Mouse (Mus musculus) erythroid progenitor cell, adult 5-6 weeks (primary cell): ENCODE data around the gene Pih1d1. TPM values are rescaled to one million over a fixed set of nuclear protein-coding genes. Genes with fewer than 3 reads are reported as not detected.
"Not testable (repeated sequence)": the region's sequence is repeated elsewhere in the genome, so short reads cannot be mapped to it uniquely, and the experiment has no call there.

Source experiments
- ATAC-seq: replicated peaks from 2 replicates; pipeline ENCODE4 v1.8.0; 2016; ENCODE audit warnings: moderate number of reproducible peaks, mild to moderate bottlenecking, moderate TSS enrichment, inconsistent platforms; ENCODE audit not compliant: poor library complexity, low FRiP score, severe bottlenecking
- total RNA-seq, 2 experiments: library from RNA; stranded (forward) in 1 of 2; stranded (reverse) in 1 of 2; fragments of 150-400 nt in 1 of 2; fragments of 186-747, 209-891 nt in 1 of 2; gene quantifications; 2 replicates each; pipeline versions ENCODE4 v1.2.3 to v1.2.4; 2015 to 2017; ENCODE audit warnings: low replicate concordance in 2 of 2

Pih1d1 gene
- total RNA-seq, 2 experiments from 2014 or later, result 8.7 to 96.4 TPM

DNA sequence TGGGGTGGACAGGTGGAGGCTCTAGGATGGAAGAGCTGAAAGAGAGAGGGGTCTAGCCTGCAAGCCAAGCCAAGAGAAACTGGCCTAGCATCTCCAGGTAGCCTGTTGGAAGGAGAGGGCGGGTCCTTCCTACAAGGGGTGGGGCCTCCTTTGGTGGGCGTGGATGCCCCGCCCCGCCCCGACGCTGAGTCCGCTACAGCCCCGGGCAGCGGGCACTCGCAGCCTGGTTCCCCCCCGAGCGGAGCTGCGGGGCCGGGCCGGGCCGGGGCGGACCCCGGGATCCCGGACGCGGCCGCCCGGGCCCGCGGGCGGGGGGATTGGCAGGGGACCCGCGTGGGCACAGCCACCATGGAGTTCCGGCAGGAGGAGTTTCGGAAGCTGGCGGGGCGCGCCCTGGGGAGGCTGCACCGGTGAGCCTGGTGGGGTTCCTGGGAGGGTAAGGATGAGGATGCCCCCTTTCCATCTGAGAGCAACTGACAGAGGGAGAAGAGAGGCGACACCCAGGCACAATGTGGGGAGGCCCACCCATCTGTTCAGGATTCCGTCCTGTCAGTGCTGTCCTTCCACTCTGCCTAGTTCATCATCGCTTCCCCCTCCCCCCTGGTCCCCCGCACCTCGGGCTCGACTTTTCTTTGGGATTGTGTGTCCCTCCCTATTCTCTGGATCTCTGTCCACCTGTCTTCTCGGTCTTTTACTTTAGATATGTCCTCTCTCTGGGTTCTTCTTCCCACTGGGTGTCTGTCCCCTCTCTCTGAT is 9.8 kb downstream of the Pih1d1 start, which contains the start of gene Slc17a7:
Gene Slc17a7 (plus strand): TSS at position 215 of the 756 bp plus-strand sequence.
- peak; percentile 47; the same call in 1 of the 2 replicates for ATAC-seq

- no peak for ATAC-seq
Observed at GRCm38 (mm10) chr7:45164833-45165232, 10.7 kb downstream of the Pih1d1 start.

DNA sequence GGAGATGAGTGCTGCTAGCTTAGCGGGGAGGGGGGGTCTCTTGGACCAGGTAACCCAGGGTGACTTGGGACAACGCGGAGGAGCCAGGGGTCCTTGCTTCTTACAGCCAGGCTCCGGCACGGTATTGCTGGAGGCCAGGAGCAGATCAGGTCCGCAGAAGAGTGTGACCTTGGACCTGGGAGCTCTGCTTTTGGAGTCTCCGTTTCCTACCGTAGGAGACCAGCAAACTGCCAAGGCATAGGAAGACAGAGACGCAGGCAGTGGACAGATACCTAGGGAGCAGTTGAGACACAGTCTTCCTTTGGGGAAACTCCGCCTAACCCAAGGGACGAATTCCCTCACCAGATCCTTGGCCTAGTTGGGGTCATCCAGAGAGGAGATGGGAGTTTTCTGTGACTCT is 11.6 kb downstream of the Pih1d1 start:
- no peak for ATAC-seq

- no peak for ATAC-seq
Observed at GRCm38 (mm10) chr7:45166950-45167401, 12.9 kb downstream of the Pih1d1 start.

DNA sequence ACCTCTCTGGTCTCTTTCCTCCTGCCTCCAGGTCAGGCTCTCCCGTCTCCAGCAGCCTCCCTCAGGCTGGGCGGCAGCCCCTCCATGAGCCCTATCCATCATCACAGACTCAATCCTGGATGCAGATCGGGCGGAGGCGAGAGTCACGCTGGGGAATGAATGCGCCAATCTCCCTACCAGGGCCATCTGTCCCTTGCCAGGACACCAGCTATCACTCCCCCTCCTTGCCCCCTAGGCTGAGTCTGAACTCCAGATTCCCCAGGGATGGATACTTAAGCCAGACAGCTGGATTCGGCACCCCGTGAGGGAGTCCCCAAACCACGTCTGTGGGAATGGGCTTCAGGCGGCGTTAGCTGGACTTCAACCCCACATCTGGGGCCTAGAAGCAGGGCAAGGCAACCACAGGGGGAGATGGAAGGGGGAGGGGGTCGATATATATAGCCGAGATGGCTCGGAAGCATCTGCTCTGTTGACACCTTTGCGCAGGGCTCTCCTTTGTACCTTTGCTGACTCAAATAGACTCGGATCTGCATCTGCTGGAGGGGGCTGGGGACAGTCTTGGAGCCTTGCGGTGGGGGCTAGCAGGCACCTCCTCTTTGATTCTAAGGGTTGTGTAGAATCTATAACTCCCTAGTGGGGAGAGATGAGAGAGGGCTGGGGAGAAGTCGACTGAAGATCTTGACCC is 13.8 kb downstream of the Pih1d1 start:
- ATAC-seq, result no peak

GRCm38 (mm10) chr7:45168656-45169055 is 14.6 kb downstream of the Pih1d1 start:
- no peak for ATAC-seq

- ATAC-seq, result no peak
Observed at GRCm38 (mm10) chr7:45169495-45169894, 15.4 kb downstream of the Pih1d1 start.

GRCm38 (mm10) chr7:45172974-45173373 is 18.9 kb downstream of the Pih1d1 start:
- peak; percentile 59 for ATAC-seq

DNA sequence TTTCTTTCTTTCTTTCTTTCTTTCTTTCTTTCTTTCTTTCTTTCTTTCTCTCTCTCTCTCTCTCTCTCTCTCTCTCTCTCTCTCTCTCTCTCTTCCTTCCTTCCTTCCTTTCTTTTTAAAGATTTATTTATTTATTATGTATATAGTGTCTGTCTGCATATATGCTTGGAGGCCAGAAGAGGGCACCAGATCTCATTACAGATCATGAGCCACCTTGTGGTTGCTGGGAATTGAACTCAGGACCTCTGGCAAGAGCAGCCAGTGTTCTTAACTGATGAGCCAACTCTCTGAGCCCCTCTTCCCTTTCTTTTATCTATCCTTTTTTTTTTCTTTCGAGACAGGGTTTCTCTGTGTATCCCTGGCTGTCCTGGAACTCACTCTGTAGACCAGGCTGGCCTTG is 19.7 kb downstream of the Pih1d1 start:
- ATAC-seq, result not testable (repeated sequence)

DNA sequence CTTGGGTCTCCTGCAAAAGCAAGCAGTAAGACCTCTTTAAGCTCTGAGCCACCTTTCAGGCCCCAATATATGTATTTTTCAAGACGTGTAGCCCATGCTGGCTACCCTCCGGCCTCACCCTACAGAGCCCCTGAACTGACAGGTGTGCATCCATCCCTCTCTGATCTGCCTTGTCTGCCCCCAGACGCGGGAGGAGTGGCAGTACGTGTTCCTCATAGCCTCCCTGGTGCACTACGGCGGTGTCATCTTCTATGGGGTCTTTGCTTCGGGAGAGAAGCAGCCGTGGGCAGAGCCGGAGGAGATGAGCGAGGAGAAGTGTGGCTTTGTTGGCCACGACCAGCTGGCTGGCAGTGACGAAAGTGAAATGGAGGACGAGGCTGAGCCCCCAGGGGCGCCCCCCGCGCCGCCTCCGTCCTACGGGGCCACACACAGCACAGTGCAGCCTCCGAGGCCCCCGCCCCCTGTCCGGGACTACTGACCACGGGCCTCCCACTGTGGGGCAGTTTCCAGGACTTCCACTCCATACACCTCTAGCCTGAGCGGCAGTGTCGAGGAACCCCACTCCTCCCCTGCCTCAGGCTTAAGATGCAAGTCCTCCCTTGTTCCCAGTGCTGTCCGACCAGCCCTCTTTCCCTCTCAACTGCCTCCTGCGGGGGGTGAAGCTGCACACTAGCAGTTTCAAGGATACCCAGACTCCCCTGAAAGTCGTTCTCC is 20.6 kb downstream of the Pih1d1 start:
- no peak for ATAC-seq

DNA sequence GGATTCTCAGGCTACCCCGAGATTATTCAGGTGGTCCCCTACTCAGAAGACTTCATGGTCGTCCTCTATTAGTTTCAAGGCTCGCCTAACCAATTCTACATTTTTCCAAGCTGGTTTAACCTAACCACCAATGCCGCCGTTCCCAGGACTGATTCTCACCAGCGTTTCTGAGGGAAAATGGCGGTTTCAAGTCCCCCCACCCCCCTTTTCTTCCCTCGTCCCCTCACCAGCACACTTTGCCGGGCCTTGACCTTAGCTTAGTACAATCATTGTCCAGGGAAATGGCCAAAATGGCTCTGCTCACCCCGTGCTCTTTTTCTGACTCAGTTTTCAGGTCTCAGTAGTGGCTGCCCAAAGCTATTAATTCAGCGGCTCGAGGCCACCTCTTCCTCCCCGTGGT is 21.3 kb downstream of the Pih1d1 start:
- ATAC-seq, result no peak

GRCm38 (mm10) chr7:45175929-45176328 is 21.8 kb downstream of the Pih1d1 start:
- ATAC-seq, result no peak

- ATAC-seq, result no peak
Observed at GRCm38 (mm10) chr7:45176356-45176755, 22.3 kb downstream of the Pih1d1 start.

DNA sequence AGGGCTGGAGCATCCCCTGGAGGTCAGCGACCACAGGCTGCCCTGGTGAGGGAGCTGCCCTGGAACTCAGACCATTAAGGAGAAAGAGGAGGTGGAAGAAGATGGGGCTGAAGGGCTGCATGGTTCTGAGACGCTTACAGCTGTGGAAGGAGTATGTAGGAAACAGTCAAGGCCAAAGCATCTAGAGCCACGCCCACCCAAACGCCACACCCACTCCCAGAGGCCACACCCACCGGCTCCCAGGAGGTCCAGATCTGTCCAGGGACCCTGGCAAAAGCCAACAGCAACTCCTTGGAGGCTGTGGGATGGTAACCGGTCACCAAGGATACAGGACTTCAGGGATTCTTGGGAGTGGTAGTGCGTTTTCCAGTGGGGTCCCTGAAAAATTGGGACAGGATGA is 24.4 kb downstream of the Pih1d1 start:
- no peak for ATAC-seq

GRCm38 (mm10) chr7:45179469-45179868 is 25.4 kb downstream of the Pih1d1 start, which contains the start of gene Gfy:
Gene Gfy (minus strand): TSS chr7:45179569.
- ATAC-seq, result no peak

DNA sequence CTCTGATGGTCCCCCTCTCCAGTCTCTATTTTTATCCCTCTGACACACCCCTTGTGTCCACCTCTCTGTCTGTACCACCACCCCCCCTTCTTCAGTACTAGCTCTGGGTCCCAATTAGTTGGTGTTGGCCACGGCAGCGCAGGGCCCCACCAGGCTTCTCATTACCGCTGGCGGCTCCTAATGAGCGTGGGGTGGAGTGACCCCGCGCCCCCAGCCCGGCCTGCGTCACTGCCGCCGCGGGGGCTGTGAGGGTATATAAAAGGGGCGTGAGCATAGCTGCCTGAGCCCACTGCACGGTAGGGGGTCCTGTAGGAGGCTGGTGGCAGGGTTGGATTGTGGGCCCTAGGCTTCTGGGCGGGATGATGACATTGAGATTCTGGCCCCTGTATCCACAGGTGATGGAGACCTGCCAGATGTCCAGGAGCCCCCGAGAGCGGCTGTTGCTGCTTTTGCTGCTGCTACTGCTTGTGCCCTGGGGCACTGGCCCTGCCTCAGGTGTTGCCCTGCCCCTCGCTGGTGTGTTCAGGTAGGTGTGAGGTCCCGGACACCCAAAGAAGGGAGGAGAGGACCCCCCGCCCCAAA is 26.9 kb downstream of the Pih1d1 start, which contains the start of gene Pth2:
Gene Pth2 (plus strand): TSS at position 100 of the 582 bp plus-strand sequence.
- ATAC-seq, result no peak

GRCm38 (mm10) chr7:45181540-45181939 is 27.4 kb downstream of the Pih1d1 start:
- ATAC-seq, result peak; percentile 21; the same call in 1 of the 2 replicates

DNA sequence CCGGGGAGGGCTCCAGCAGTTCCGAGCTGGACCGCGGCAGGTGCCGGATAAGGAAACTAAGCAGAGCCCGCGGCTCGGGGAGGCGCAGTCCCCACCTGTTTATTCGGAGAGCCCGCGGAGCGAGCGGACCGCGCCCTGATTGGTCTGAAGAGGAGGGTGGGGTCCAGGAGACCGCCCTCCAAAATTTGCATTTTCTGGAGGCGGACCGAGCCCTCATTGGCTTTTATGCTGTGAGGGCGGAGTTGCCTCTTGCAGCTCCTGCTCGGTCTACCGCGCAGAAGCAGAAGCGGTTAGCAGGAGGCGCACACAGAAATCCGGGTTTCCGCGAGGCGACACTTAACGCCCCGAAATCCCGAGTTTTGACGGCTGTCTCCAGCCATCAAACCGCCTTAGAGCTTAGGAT is 28.1 kb downstream of the Pih1d1 start:
- ATAC-seq, result peak; percentile 93

GRCm38 (mm10) chr7:45182606-45183005 is 28.5 kb downstream of the Pih1d1 start:
- ATAC-seq, result 0 out of 2 replicates have a peak, but pooled peaks have one; percentile 1

DNA sequence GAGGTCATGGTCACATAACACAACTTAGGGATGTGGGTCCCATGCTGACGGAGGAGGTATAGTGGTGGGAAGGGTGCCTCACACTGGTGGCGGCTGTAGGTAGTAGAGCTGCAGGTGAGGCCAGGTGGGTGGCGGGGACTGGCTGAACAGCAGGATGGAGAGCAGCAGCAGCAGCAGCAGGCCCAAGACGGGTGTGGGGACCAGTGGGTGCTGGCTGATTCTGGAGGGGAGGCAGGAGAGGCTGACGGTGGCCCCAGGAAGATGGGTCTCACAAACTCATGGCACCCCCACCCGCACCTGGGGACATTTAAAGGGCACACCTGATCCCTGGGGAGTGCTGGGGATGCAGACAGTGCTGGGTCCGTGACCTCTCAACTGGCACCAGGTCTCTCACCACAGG is 29.6 kb downstream of the Pih1d1 start:
- ATAC-seq, result no peak
